8 mouse cellular contexts compared by ENCODE assay signal in the genomic region with DNA sequence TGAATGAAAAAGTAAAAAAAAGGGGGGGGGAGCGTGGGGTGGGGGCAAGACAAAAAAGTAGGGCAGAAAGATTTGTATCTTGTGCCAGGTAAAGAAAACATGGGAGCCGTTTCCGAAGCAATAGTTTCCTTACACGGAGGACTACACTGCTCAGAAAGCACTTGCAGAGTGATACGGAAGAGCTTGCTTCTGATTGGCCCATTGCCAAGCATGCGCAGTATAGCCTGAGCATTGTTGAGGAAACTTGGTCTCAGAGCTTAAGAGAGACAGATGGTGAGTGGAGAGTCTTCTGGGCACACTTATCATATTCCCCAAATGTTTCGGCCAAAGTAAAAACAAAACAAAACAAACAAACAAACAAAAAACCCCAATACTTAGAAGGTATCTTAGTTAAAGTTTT.
DNase-seq lines count a peak whose midpoint lies in the region; ATAC-seq and TF ChIP-seq lines count a peak whose summit lies in the region.
"Had no signal": no experiment of that assay in that cellular context is flagged by ENCODE, and none has a peak within 500 bp of the region (broad histone marks: within the 10 kb centered on the region; RNA-seq: fewer than 3 reads in every experiment).

No protein-coding gene starts in this region.

- no peak overlapping the region for H3K27ac ChIP-seq in hindbrain, embryonic 14.5 days
- no peak overlapping the region for H3K27ac ChIP-seq in hindbrain, embryonic 10.5 days
- no peak overlapping the region for H3K27ac ChIP-seq in stomach, embryonic 14.5 days (ENCODE audit: low read length)
- H3K27ac ChIP-seq in stomach, postnatal 0 days (replicated peaks), result no peak overlapping the region
- no peak overlapping the region for H3K27ac ChIP-seq in intestine, embryonic 15.5 days
- H3K27ac ChIP-seq: liver, embryonic 14.5 days had no signal

- TF ChIP-seq CTCF in stomach, postnatal 0 days (IDR thresholded peaks at IDR 0.05; ENCODE audit: low read depth), result no peak

- H3K36me3 ChIP-seq in hindbrain, embryonic 14.5 days (replicated peaks; ENCODE audit: control insufficient read depth, insufficient read depth), result no peaks in the 10 kb centered on the region
- H3K36me3 ChIP-seq in hindbrain, embryonic 10.5 days, result no peaks in the 10 kb centered on the region
- H3K36me3 ChIP-seq in stomach, embryonic 14.5 days (ENCODE audit: control insufficient read depth, insufficient read depth, low read length), result no peaks in the 10 kb centered on the region
- H3K36me3 ChIP-seq in stomach, postnatal 0 days (ENCODE audit: control insufficient read depth, insufficient read depth, low read length), result no peaks in the 10 kb centered on the region
- no peaks in the 10 kb centered on the region for H3K36me3 ChIP-seq in intestine, embryonic 15.5 days

- no peaks in the 10 kb centered on the region for H3K9me3 ChIP-seq in hindbrain, embryonic 14.5 days (ENCODE audit: control insufficient read depth, low read length)
- no peaks in the 10 kb centered on the region for H3K9me3 ChIP-seq in hindbrain, embryonic 10.5 days
- H3K9me3 ChIP-seq in stomach, embryonic 14.5 days (ENCODE audit: control insufficient read depth, low read depth, low read length), result no peaks in the 10 kb centered on the region
- no peaks in the 10 kb centered on the region for H3K9me3 ChIP-seq in stomach, postnatal 0 days (ENCODE audit: control insufficient read depth, low read length)
- no peaks in the 10 kb centered on the region for H3K9me3 ChIP-seq in intestine, embryonic 15.5 days

- peak; percentile 83; the same call in 1 of the 2 replicates for ATAC-seq in hindbrain, embryonic 14.5 days (ENCODE audit: low FRiP score)
- peak; percentile 67; the same call in 1 of the 2 replicates for ATAC-seq in stomach, embryonic 14.5 days (ENCODE audit: insufficient number of reproducible peaks, insufficient read depth, low FRiP score, low read depth)
- ATAC-seq in stomach, postnatal 0 days (ENCODE audit: low FRiP score, low TSS enrichment), result no peak
- ATAC-seq in intestine, embryonic 15.5 days, result peak; percentile 74; the same call in 1 of the 2 replicates

- no peaks in the 10 kb centered on the region for H3K27me3 ChIP-seq in hindbrain, embryonic 14.5 days (ENCODE audit: control insufficient read depth, insufficient read depth, low read length)
- H3K27me3 ChIP-seq in hindbrain, embryonic 10.5 days (ENCODE audit: insufficient read depth, poor library complexity, severe bottlenecking), result no peaks in the 10 kb centered on the region
- H3K27me3 ChIP-seq in stomach, embryonic 14.5 days (ENCODE audit: control insufficient read depth, insufficient read depth, low read length), result no peaks in the 10 kb centered on the region
- no peaks in the 10 kb centered on the region for H3K27me3 ChIP-seq in stomach, postnatal 0 days (ENCODE audit: control insufficient read depth, insufficient read depth, low read length)
- H3K27me3 ChIP-seq in intestine, embryonic 15.5 days (replicated peaks), result no peaks in the 10 kb centered on the region

- WGBS in hindbrain, embryonic 14.5 days, result 66% methylated on average over 7 of the region's 7 CpGs
- WGBS in hindbrain, embryonic 10.5 days, result 87% methylated on average over 7 of the region's 7 CpGs
- WGBS in stomach, embryonic 14.5 days, result 61% methylated on average over 7 of the region's 7 CpGs
- 57% methylated on average over 7 of the region's 7 CpGs for WGBS in stomach, postnatal 0 days
- 47% methylated on average over 7 of the region's 7 CpGs for WGBS in intestine, embryonic 15.5 days

- H3K9ac ChIP-seq in hindbrain, embryonic 14.5 days, result no peak overlapping the region
- H3K9ac ChIP-seq in stomach, embryonic 14.5 days (replicated peaks; ENCODE audit: low read depth, low read length), result no peak overlapping the region
- no peak overlapping the region for H3K9ac ChIP-seq in stomach, postnatal 0 days (ENCODE audit: low read length)
- no peak overlapping the region for H3K9ac ChIP-seq in intestine, embryonic 15.5 days
- H3K9ac ChIP-seq: liver, embryonic 14.5 days had no signal

- H3K4me2 ChIP-seq in hindbrain, embryonic 14.5 days (replicated peaks), result peak overlapping the region; percentile 30; the same call in 1 of the 2 replicates
- 0 out of 2 replicates have a peak overlapping the region, but pooled peaks have one; percentile 6 for H3K4me2 ChIP-seq in stomach, embryonic 14.5 days (replicated peaks; ENCODE audit: low read depth, low read length)
- H3K4me2 ChIP-seq in stomach, postnatal 0 days (replicated peaks; ENCODE audit: low read depth), result no peak overlapping the region
- 0 out of 2 replicates have a peak overlapping the region, but pooled peaks have one; percentile 7 for H3K4me2 ChIP-seq in intestine, embryonic 15.5 days (replicated peaks)

- no peak for TF ChIP-seq EP300 in stomach, postnatal 0 days (optimal IDR thresholded peaks at IDR 0.05)

- no peak overlapping the region for H3K4me3 ChIP-seq in hindbrain, embryonic 14.5 days (replicated peaks; ENCODE audit: low read length)
- no peak overlapping the region for H3K4me3 ChIP-seq in hindbrain, embryonic 10.5 days
- no peak overlapping the region for H3K4me3 ChIP-seq in stomach, embryonic 14.5 days (ENCODE audit: low read depth, low read length)
- H3K4me3 ChIP-seq in stomach, postnatal 0 days (ENCODE audit: low read depth, low read length), result no peak overlapping the region
- H3K4me3 ChIP-seq in intestine, embryonic 15.5 days (replicated peaks), result no peak overlapping the region

- H3K4me1 ChIP-seq in hindbrain, embryonic 14.5 days (replicated peaks; ENCODE audit: control insufficient read depth, insufficient read depth, low read length), result no peaks in the 10 kb centered on the region
- H3K4me1 ChIP-seq in hindbrain, embryonic 10.5 days (replicated peaks), result no peaks in the 10 kb centered on the region
- H3K4me1 ChIP-seq in stomach, embryonic 14.5 days (ENCODE audit: control insufficient read depth, insufficient read depth, low read length), result no peaks in the 10 kb centered on the region
- no peaks in the 10 kb centered on the region for H3K4me1 ChIP-seq in stomach, postnatal 0 days (replicated peaks; ENCODE audit: control insufficient read depth, insufficient read depth)
- no peaks in the 10 kb centered on the region for H3K4me1 ChIP-seq in intestine, embryonic 15.5 days (replicated peaks)

- no peak for DNase-seq in hindbrain, embryonic 14.5 days (ENCODE audit: low spot score)
- no peak for DNase-seq in hindbrain, embryonic 10.5 days (ENCODE audit: low spot score)
- no peak for DNase-seq in stomach, postnatal 0 days (ENCODE audit: low spot score)
- DNase-seq in telencephalon, adult 2 months (ENCODE audit: low read depth, low spot score), result peak; percentile 28
- DNase-seq in adrenal gland, postnatal 25 days, result no peak
